Mouse (Mus musculus) testis, adult 10 weeks (tissue): ENCODE measurements around the gene Olfr1378. TPM values are rescaled to one million over a fixed set of nuclear protein-coding genes. Genes with fewer than 3 reads are reported as not detected.

ENCODE experiments used
- polyA plus RNA-seq: library from polyadenylated mRNA; stranded (reverse); fragments of 350-450 nt; fragmentation: Illumina TruSeq; extraction: RNeasy Lipid Tissue Mini Kit (QIAGEN cat#74804); gene quantifications from one replicate; pipeline ENCODE4 v1.2.3, GENCODE M21; 2014; ENCODE audit warnings: low read depth, low replicate concordance

Gene Olfr1378
- polyA plus RNA-seq: not detected

GRCm38 (mm10) chr11:50966230-50966629, at the start of gene Olfr1378:
Olfr1378 (plus strand) TSS chr11:50966530.

DNA sequence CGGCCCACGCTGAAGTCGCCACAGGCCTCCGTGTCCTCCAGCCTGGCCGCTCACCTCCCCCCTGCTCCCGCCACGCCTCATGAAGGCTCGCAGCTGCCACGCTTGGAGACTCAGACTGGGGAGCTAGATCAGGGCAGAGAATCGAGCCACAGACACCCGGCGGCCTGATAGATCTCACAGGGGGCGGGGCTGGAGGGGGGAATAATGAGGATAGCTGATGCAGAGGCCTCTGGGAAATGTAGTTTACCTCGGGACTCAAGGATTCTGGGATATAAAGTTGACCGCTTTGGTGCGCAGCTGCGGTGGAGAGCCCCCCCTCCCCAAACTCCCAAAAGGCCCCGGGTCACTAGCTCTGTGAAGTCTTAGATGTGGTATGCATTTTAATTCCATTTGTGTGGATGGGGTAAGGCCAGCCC, 34.9 kb upstream of the Olfr1378 start, which contains the start of gene Zfp354b:
Gene Zfp354b, minus strand, starts transcription at position 183 of the 416 bp plus-strand sequence.

GRCm38 (mm10) chr11:50943506-50943905, 22.8 kb upstream of the Olfr1378 start, which contains the start of gene 4933414I15Rik:
4933414I15Rik (minus strand) TSS chr11:50943765.

GRCm38 (mm10) chr11:50953665-50954064, 12.7 kb upstream of the Olfr1378 start, which contains the start of gene Prop1:
Prop1 (minus strand) TSS chr11:50953765.

DNA sequence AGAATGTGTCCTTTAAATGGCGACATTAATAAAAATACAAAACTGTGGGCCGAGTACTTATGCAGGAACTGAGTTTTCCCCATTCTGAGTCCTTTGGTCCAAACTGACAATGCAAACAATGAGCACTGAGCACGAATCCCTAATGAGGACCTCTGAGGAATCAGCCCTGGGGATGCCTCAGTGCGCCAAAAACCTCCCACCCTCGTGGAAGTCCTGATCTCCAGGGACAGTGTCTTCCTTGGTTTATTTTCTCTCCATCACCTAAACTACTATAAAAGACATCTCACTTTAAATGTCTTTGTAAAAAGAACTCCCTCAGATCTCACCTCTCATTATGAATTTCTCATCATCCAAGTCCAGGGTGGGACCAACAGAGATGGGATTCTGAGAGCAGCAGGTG, 15.3 kb downstream of the Olfr1378 start, which contains the start of gene Olfr1377:
Gene Olfr1377, plus strand, starts transcription at position 301 of the 400 bp plus-strand sequence.

GRCm38 (mm10) chr11:51003296-51003695, 37.0 kb downstream of the Olfr1378 start, which contains the start of gene Olfr51:
Olfr51 (plus strand) TSS chr11:51003596.

DNA sequence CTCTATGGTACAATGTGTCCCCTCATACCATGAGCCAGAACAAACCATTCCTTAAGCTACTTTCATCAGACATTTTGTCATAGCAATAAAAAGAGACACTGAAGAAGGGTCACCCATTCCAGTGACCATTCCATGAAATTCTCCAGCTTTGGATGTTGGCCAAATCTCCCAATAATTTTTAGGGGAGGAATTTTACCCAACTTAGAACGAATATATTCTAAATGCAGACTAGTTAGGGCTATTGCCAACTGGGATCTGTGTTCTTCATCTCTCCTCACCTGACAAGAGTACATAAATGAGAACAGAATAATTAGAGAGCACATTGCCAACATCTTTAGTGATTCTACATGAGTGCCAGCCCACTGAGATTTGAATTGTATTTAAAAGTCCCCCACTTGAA, 47.6 kb downstream of the Olfr1378 start, which contains the start of gene Olfr54:
Gene Olfr54, plus strand, starts transcription at position 301 of the 400 bp plus-strand sequence.

Other genes with a start within 250 kb of the Olfr1378 start
- gene Zfp354c, start 138.8 kb upstream of the Olfr1378 start, polyA plus RNA-seq: 6.8 TPM
- 1.4 TPM for gene Zfp879, start 125.0 kb upstream of the Olfr1378 start, polyA plus RNA-seq
- 0.43 TPM for gene Grm6, start 115.8 kb upstream of the Olfr1378 start, polyA plus RNA-seq
- gene Zfp454, start 78.9 kb upstream of the Olfr1378 start, polyA plus RNA-seq: 0.53 TPM
- 2.7 TPM for gene Zfp2, start 50.4 kb upstream of the Olfr1378 start, polyA plus RNA-seq
- gene Zfp354b, start 34.9 kb upstream of the Olfr1378 start, polyA plus RNA-seq: 21.7 TPM
- gene 4933414I15Rik, start 22.8 kb upstream of the Olfr1378 start, polyA plus RNA-seq: 66.2 TPM
- not detected for gene Prop1, start 12.8 kb upstream of the Olfr1378 start, polyA plus RNA-seq
- gene Olfr1377, start 15.4 kb downstream of the Olfr1378 start, polyA plus RNA-seq: not detected
- not detected for gene Olfr51, start 37.1 kb downstream of the Olfr1378 start, polyA plus RNA-seq
- gene Olfr54, start 47.7 kb downstream of the Olfr1378 start, polyA plus RNA-seq: not detected
- not detected for gene Olfr1375, start 81.6 kb downstream of the Olfr1378 start, polyA plus RNA-seq
- gene Zfp354a, start 92.7 kb downstream of the Olfr1378 start, polyA plus RNA-seq: 6.4 TPM